Mouse (Mus musculus) G1E (cell line): ENCODE data around the gene Pcnt.

Experiments used
- CTCF ChIP-seq: IDR thresholded peaks from 2 replicates; pipeline ENCODE4 v1.5.1; 2012; ENCODE audit warnings: low read depth, low read length, inconsistent platforms, mixed read lengths
- GATA1 ChIP-seq: IDR thresholded peaks from 2 replicates; pipeline ENCODE4 v1.6.1; 2012; ENCODE audit warnings: borderline replicate concordance, low read length, inconsistent platforms, mixed read lengths
- GATA2 ChIP-seq: IDR thresholded peaks from 2 replicates; pipeline ENCODE4 v1.6.1; 2012; ENCODE audit warnings: low read depth, low read length, inconsistent platforms, borderline replicate concordance
- POLR2AphosphoS5 ChIP-seq: IDR thresholded peaks from 2 replicates; pipeline ENCODE4 v1.6.1; 2012; ENCODE audit warnings: low read depth, low read length, inconsistent platforms; ENCODE audit not compliant: insufficient replicate concordance
- TAL1 ChIP-seq: conservative IDR thresholded peaks from 2 replicates; pipeline ENCODE4 v1.6.1; 2012; ENCODE audit warnings: low read depth, low read length, inconsistent platforms, mixed read lengths

GRCm38 (mm10) chr10:76447406-76448229, 5.0 kb upstream of the Pcnt start:
- TF ChIP-seq CTCF (no peak), POLR2AphosphoS5 (no peak), GATA1 (no peak), GATA2 (no peak), TAL1 (no peak)
